Mouse (Mus musculus): Measurements from ENCODE around the gene Msln.

DNA sequence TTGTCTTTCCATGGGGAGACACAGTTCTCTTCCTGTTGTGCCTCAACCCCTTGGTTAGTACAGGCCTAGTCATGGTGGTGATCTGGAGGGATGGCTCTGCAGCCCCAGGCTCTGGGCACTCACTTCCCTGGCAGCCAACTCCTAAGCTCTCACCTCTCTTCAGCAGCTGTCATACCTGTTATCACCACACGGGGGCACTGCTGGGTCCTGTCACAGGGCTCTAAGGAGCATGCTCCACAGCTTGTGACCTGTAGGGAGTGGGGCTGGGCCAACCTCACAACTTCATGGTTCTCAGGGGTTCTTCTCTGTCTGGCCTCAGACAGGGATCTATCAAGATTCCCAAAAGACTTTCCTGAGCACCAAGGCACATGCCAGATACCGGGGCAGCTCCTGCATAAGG is 22.1 kb downstream of the Msln start:
- TF ChIP-seq POLR2A (IDR thresholded peaks at IDR 0.05; ENCODE audit: low read depth, low read length) (no peak), MEF2A (IDR thresholded peaks at IDR 0.05; ENCODE audit: borderline replicate concordance, low read depth, low read length) (no peak), CTCF (conservative IDR thresholded peaks at IDR 0.05 in 1 of 2, IDR thresholded peaks at IDR 0.05 in 1 of 2; ENCODE audit: low read depth in 2 of 2, low read length in 2 of 2) (peak; percentile 83 to 85), EP300 (IDR thresholded peaks at IDR 0.05; ENCODE audit: low read length) (no peak), MAFK (IDR thresholded peaks at IDR 0.05; ENCODE audit: insufficient replicate concordance, low read length) (no peak), HCFC1 (IDR thresholded peaks at IDR 0.05; ENCODE audit: low read depth, low read length) (no peak), CHD1 (IDR thresholded peaks at IDR 0.05; ENCODE audit: low read depth, low read length) (no peak), KAT2A (IDR thresholded peaks at IDR 0.05; ENCODE audit: insufficient replicate concordance, low read length) (no peak)

Data from CH12.LX (cell line).